8 mouse cellular contexts compared by ENCODE assay signal in genomic region chr19:53424629-53425028, GRCm38 (mm10). TPM values are rescaled to one million over a fixed set of nuclear protein-coding genes. Genes with fewer than 3 reads are reported as not detected.
DNase-seq lines count a peak whose midpoint lies in the region; ATAC-seq and TF ChIP-seq lines count a peak whose summit lies in the region.

No protein-coding gene starts in this region.

- DNase-seq in A20 (ENCODE audit: low read depth, low spot score) = peak; percentile 97
- DNase-seq in lung, adult 2 months = peak; percentile 29
- DNase-seq in splenic B cell, adult 2 months (ENCODE audit: low read depth, low spot score) = peak; percentile 98
- no peak for DNase-seq in cerebellum, adult 9-10 months
- DNase-seq in midbrain, postnatal 0 days (ENCODE audit: low spot score) = no peak
- no peak for DNase-seq in left cerebral cortex, adult 18-20 months (ENCODE audit: low spot score in 2 of 2)

- peak overlapping the region; percentile 23; the same call in 1 of the 2 replicates for H3K4me2 ChIP-seq in intestine, embryonic 16.5 days (ENCODE audit: low read depth, low read length)
- H3K4me2 ChIP-seq in midbrain, postnatal 0 days (ENCODE audit: low read depth, low read length, poor library complexity, severe bottlenecking) = no peak overlapping the region

- no peak overlapping the region for H3K4me3 ChIP-seq in intestine, embryonic 16.5 days (ENCODE audit: low read length)
- H3K4me3 ChIP-seq in lung, adult 2 months (replicated peaks; ENCODE audit: extremely low read depth, low read depth, low read length) = peak overlapping the region; percentile 27
- H3K4me3 ChIP-seq in midbrain, postnatal 0 days (ENCODE audit: low read depth, low read length) = no peak overlapping the region

- no peak overlapping the region for H3K9ac ChIP-seq in intestine, embryonic 16.5 days (ENCODE audit: low read depth, low read length)
- H3K9ac ChIP-seq in midbrain, postnatal 0 days (replicated peaks; ENCODE audit: low read length, poor library complexity, severe bottlenecking) = no peak overlapping the region

- H3K36me3 ChIP-seq in intestine, embryonic 16.5 days (ENCODE audit: control insufficient read depth, insufficient read depth, low read length) = no peaks in the 10 kb centered on the region
- H3K36me3 ChIP-seq in splenic B cell, adult 2 months (ENCODE audit: control insufficient read depth, insufficient read depth, low read length, poor library complexity, severe bottlenecking) = no peaks in the 10 kb centered on the region
- no peaks in the 10 kb centered on the region for H3K36me3 ChIP-seq in midbrain, postnatal 0 days (ENCODE audit: insufficient read depth, low read length)

- TF ChIP-seq POLR2A in lung, adult 2 months (IDR thresholded peaks at IDR 0.05; ENCODE audit: borderline replicate concordance, extremely low read depth, low read depth, low read length) = peak; percentile 53; the same call in 1 of the 2 replicates

- H3K27me3 ChIP-seq in intestine, embryonic 16.5 days (replicated peaks; ENCODE audit: control insufficient read depth, insufficient read depth, low read length) = no peaks in the 10 kb centered on the region
- H3K27me3 ChIP-seq in splenic B cell, adult 2 months (ENCODE audit: control insufficient read depth, insufficient read depth, low read length, poor library complexity, severe bottlenecking) = no peaks in the 10 kb centered on the region
- 0 out of 2 replicates have a peak, but pooled peaks cover 4% of the 10 kb centered on the region for H3K27me3 ChIP-seq in midbrain, postnatal 0 days (ENCODE audit: insufficient read depth, low read length)

- 51% methylated on average over 18 of the region's 18 CpGs for WGBS in intestine, embryonic 16.5 days
- 14% methylated on average over 18 of the region's 18 CpGs for WGBS in lung, adult 2 months
- 71% methylated on average over 18 of the region's 18 CpGs for WGBS in midbrain, postnatal 0 days

- no peak for TF ChIP-seq CTCF in lung, adult 2 months (IDR thresholded peaks at IDR 0.05; ENCODE audit: insufficient read depth, low read length)
- TF ChIP-seq CTCF in midbrain, postnatal 0 days (IDR thresholded peaks at IDR 0.05) = no peak

- ATAC-seq in common myeloid progenitor, adult 5-6 weeks (replicated peaks; ENCODE audit: low read depth, poor library complexity, severe bottlenecking) = peak; percentile 60
- ATAC-seq in intestine, embryonic 16.5 days = no peak
- no peak for ATAC-seq in midbrain, postnatal 0 days (ENCODE audit: low FRiP score)

- peaks cover 30% of the 10 kb centered on the region for H3K4me1 ChIP-seq in intestine, embryonic 16.5 days (ENCODE audit: control insufficient read depth, insufficient read depth, low read length)
- peaks cover 12% of the 10 kb centered on the region for H3K4me1 ChIP-seq in lung, adult 2 months (ENCODE audit: control insufficient read depth, insufficient read depth, low read length)
- H3K4me1 ChIP-seq in midbrain, postnatal 0 days (ENCODE audit: insufficient read depth, low read length) = 0 out of 2 replicates have a peak, but pooled peaks cover 3% of the 10 kb centered on the region

- no peaks in the 10 kb centered on the region for H3K9me3 ChIP-seq in intestine, embryonic 16.5 days (ENCODE audit: control insufficient read depth, low read length)
- H3K9me3 ChIP-seq in midbrain, postnatal 0 days (ENCODE audit: low read length) = no peaks in the 10 kb centered on the region

- no peak overlapping the region for H3K27ac ChIP-seq in intestine, embryonic 16.5 days (ENCODE audit: low read length)
- no peak overlapping the region for H3K27ac ChIP-seq in midbrain, postnatal 0 days (ENCODE audit: low read depth, low read length)

RNA-seq across cellular contexts. Expression of gene Smndc1, which starts 34.3 kb away (rescaled TPM):
- 33.6 and 45.9 TPM in 2 replicates for total RNA-seq in common myeloid progenitor, adult 5-6 weeks (2017)
- 36.3 and 40.5 TPM in 2 replicates for polyA plus RNA-seq in intestine, embryonic 16.5 days (2015; fragmentation: Nextera tagmentation; extraction: Ambion mirVana)
- 3.9 and 6.2 TPM in 2 replicates for polyA plus RNA-seq in lung, adult 2 months (2012; rRNA removed)
- total RNA-seq in midbrain, postnatal 0 days (2014; rRNA removed) = 8.9 and 17.8 TPM in 2 replicates
- polyA plus RNA-seq in midbrain, postnatal 0 days (2015; fragmentation: Nextera tagmentation; extraction: Ambion mirVana) = 28.9 and 35.0 TPM in 2 replicates
- 10 to 100 TPM; 36.8 to 39.2 TPM for total RNA-seq in left cerebral cortex, adult 18-20 months (2021)

RNA-seq across cellular contexts. Expression of gene Gm10197, which starts 53.1 kb away (rescaled TPM):
- total RNA-seq in common myeloid progenitor, adult 5-6 weeks (2017) = not detected in 2 replicates
- polyA plus RNA-seq in intestine, embryonic 16.5 days (2015; fragmentation: Nextera tagmentation; extraction: Ambion mirVana) = not detected in 2 replicates
- not detected in 2 replicates for polyA plus RNA-seq in lung, adult 2 months (2012; rRNA removed)
- not detected in 2 replicates for total RNA-seq in midbrain, postnatal 0 days (2014; rRNA removed)
- polyA plus RNA-seq in midbrain, postnatal 0 days (2015; fragmentation: Nextera tagmentation; extraction: Ambion mirVana) = not detected in 2 replicates
- total RNA-seq in left cerebral cortex, adult 18-20 months (2021) = not detected

Comparison
In these comparisons a context has a peak if more than half of its experiments do, and no peak if none do; other contexts are left out.
1. DNase-seq: peak in A20 (single experiment), lung, adult 2 months (single experiment) and splenic B cell, adult 2 months (single experiment); none in cerebellum, adult 9-10 months (single experiment), midbrain, postnatal 0 days (single experiment) and left cerebral cortex, adult 18-20 months (0 of 2).